8 mouse cellular contexts compared by ENCODE assay signal in the genomic region with DNA sequence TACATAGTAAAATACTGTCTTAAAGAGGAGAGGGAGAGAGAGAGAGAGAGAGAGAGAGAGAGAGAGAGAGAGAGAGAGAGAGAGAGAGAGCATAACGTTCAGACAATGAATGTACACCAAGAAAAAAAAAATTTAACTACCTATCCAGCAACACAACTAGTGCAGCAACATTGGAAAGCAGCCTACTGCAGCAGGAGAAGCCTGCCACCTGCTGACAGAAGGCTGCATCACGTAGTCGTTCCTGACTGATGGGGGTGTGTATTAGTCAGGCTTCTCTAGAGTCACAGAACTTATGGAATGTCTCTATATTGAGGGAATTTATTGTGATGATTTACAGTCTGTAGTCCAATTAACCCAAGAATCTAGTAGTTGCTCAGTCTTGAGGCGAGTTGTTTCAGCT. TPM values are rescaled to one million over a fixed set of nuclear protein-coding genes. Genes with fewer than 3 reads are reported as not detected.
DNase-seq lines count a peak whose midpoint lies in the region; ATAC-seq lines count a peak whose summit lies in the region.

No protein-coding gene starts in this region.

- no peak overlapping the region for H3K4me3 ChIP-seq in forebrain, embryonic 14.5 days (ENCODE audit: low read depth, low read length)
- no peak overlapping the region for H3K4me3 ChIP-seq in forebrain, embryonic 15.5 days
- H3K4me3 ChIP-seq in heart, embryonic 15.5 days = no peak overlapping the region

- DNase-seq in forebrain, embryonic 14.5 days (ENCODE audit: low spot score) = peak; percentile 68
- peak; percentile 54 for DNase-seq in ES-CJ7 (ENCODE audit: low read depth, low spot score)
- DNase-seq in embryo, embryonic 10 days (ENCODE audit: low spot score) = peak; percentile 71
- peak; percentile 59 to 75 for DNase-seq in layer of hippocampus, postnatal 10 days (ENCODE audit: low spot score in 2 of 2)
- peak; percentile 77 for DNase-seq in lung, postnatal 10 days
- peak; percentile 35 to 68 for DNase-seq in spleen, adult 18-20 months

- no peaks in the 10 kb centered on the region for H3K36me3 ChIP-seq in forebrain, embryonic 14.5 days (ENCODE audit: control insufficient read depth, insufficient read depth, low read length)
- no peaks in the 10 kb centered on the region for H3K36me3 ChIP-seq in forebrain, embryonic 15.5 days
- H3K36me3 ChIP-seq in heart, embryonic 15.5 days = no peaks in the 10 kb centered on the region

- H3K27ac ChIP-seq in forebrain, embryonic 14.5 days (ENCODE audit: low read depth, low read length) = no peak overlapping the region
- no peak overlapping the region for H3K27ac ChIP-seq in forebrain, embryonic 15.5 days (replicated peaks)
- H3K27ac ChIP-seq in heart, embryonic 15.5 days = no peak overlapping the region

- no peak overlapping the region for H3K4me2 ChIP-seq in forebrain, embryonic 14.5 days (ENCODE audit: low read length)
- no peak overlapping the region for H3K4me2 ChIP-seq in forebrain, embryonic 15.5 days (replicated peaks)
- no peak overlapping the region for H3K4me2 ChIP-seq in heart, embryonic 15.5 days

- no peaks in the 10 kb centered on the region for H3K9me3 ChIP-seq in forebrain, embryonic 14.5 days (replicated peaks; ENCODE audit: control insufficient read depth, low read length)
- no peaks in the 10 kb centered on the region for H3K9me3 ChIP-seq in forebrain, embryonic 15.5 days
- no peaks in the 10 kb centered on the region for H3K9me3 ChIP-seq in heart, embryonic 15.5 days (replicated peaks)

- no peaks in the 10 kb centered on the region for H3K27me3 ChIP-seq in forebrain, embryonic 14.5 days (replicated peaks; ENCODE audit: control insufficient read depth, insufficient read depth, low read length)
- no peaks in the 10 kb centered on the region for H3K27me3 ChIP-seq in forebrain, embryonic 15.5 days
- H3K27me3 ChIP-seq in heart, embryonic 15.5 days = no peaks in the 10 kb centered on the region

- 17% methylated on average over 4 of the region's 4 CpGs for WGBS in forebrain, embryonic 14.5 days
- WGBS in forebrain, embryonic 15.5 days = 14% methylated on average over 4 of the region's 4 CpGs
- 2% methylated on average over 4 of the region's 4 CpGs for WGBS in heart, embryonic 15.5 days

- 0 out of 2 replicates have a peak, but pooled peaks have one; percentile 63 for ATAC-seq in forebrain, embryonic 14.5 days
- ATAC-seq in forebrain, embryonic 15.5 days (replicated peaks) = no peak
- 0 out of 2 replicates have a peak, but pooled peaks have one; percentile 35 for ATAC-seq in heart, embryonic 15.5 days (replicated peaks; ENCODE audit: insufficient number of reproducible peaks, insufficient read depth, low FRiP score, low read depth)

- 0 out of 2 replicates have a peak, but pooled peaks cover 3% of the 10 kb centered on the region for H3K4me1 ChIP-seq in forebrain, embryonic 14.5 days (ENCODE audit: control insufficient read depth, insufficient read depth, low read length)
- peaks cover 11% of the 10 kb centered on the region for H3K4me1 ChIP-seq in forebrain, embryonic 15.5 days
- H3K4me1 ChIP-seq in heart, embryonic 15.5 days (replicated peaks) = peaks cover 15% of the 10 kb centered on the region

- no peak overlapping the region for H3K9ac ChIP-seq in forebrain, embryonic 14.5 days (ENCODE audit: low read length)
- H3K9ac ChIP-seq in forebrain, embryonic 15.5 days (replicated peaks) = no peak overlapping the region
- no peak overlapping the region for H3K9ac ChIP-seq in heart, embryonic 15.5 days

RNA-seq across cellular contexts. Expression of a gene that starts 14.8 kb away (rescaled TPM):
- 174 and 189 TPM in 2 replicates for polyA plus RNA-seq in forebrain, embryonic 14.5 days (2014; fragmentation: Nextera tagmentation; extraction: Ambion mirVana)
- 150 and 159 TPM in 2 replicates for polyA plus RNA-seq in forebrain, embryonic 15.5 days (2015; fragmentation: Nextera tagmentation; extraction: Ambion mirVana)
- polyA plus RNA-seq in heart, embryonic 15.5 days (2015; fragmentation: Nextera tagmentation; extraction: Ambion mirVana) = 64.4 and 71.7 TPM in 2 replicates
- 10 to 100 TPM; 50.0 to 51.5 TPM for total RNA-seq in layer of hippocampus, postnatal 10 days (2021)

RNA-seq across cellular contexts. Expression of a gene that starts 14.9 kb away (rescaled TPM):
- 0.17 and 0.33 TPM in 2 replicates for polyA plus RNA-seq in forebrain, embryonic 14.5 days (2014; fragmentation: Nextera tagmentation; extraction: Ambion mirVana)
- 0.29 and 0.43 TPM in 2 replicates for polyA plus RNA-seq in forebrain, embryonic 15.5 days (2015; fragmentation: Nextera tagmentation; extraction: Ambion mirVana)
- polyA plus RNA-seq in heart, embryonic 15.5 days (2015; fragmentation: Nextera tagmentation; extraction: Ambion mirVana) = 0.10 and 0.21 TPM in 2 replicates
- under 1 TPM; 0.23 to 0.36 TPM for total RNA-seq in layer of hippocampus, postnatal 10 days (2021)
